Mouse (Mus musculus): ENCODE results near the gene Entpd6.
A peak's percentile ranks its signal among the peaks of the same experiment; 100 is the strongest.

The Entpd6 gene

DNA sequence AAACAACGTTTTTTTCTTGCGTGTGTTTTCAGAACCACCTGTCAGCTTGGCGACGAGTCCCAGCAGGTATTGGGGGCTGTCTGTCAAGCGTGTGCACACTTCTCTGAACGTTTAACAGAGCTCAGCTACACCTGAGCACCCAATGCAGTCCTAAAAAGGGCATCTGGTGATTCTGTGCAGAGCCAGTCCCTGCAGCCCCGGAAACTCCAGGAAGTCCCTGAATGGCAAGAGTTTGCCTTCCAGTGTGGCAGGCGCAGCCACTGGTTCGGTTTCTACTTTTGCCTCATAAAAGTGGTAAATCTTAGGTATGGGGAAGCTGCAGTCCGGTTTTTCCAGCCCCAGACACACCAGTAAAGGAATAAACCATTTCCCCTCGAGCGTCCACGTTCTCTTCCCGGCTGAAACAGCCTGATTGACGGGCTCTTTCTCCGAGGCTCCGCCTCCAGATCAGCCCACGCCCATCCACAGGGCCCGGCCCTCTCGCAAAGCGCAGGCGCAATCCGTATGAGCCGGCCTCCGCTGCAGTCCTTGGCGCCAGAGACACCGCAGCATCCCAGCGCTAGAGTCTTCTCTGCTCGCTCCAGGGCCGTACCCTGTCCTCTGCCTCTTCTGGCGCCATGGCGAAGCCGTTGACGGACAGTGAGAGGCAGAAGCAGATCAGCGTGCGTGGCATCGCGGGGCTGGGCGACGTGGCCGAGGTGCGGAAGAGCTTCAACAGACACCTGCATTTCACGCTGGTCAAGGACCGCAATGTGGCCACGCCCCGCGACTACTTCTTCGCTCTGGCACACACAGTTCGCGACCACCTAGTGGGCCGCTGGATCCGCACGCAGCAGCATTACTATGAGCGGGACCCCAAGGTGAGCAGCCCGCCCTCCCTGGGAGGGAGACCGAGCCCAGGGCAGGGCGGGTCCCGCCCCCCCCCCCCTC is 37.7 kb downstream of the Entpd6 start, which contains the start of gene Pygb:
TSS of gene Pygb (plus strand) at position 485 of the 930 bp plus-strand sequence.
- peak; percentile 91 for DNase-seq (ENCODE audit: extremely low read depth, insufficient read length, low spot score)

DNA sequence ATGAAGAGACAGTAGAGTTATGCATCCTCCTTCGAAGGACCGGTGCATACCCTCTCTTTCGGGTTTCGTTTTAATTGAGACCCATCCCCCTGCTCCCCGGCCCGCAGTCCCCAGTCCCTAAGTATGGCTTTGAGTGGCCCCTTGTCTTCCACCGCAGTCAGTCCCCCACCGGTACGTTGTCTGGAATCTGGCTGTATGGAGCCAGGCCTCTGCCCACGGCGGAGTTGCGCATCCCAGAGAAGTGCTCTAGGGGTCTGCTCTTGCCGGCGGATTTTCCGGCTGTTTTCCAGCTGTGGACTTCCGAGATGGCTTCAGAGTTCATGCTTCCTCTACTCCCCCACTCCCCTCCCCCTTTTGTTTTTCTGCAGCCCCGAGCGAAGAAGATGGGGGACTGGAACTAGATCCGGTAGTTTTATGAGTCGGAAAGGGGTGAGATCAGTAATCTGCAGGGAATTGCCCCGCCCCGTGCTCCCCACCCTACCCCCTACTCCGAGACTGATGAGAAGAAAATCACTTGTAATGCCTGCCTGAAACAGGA is 38.5 kb downstream of the Entpd6 start:
- DNase-seq (ENCODE audit: extremely low read depth, insufficient read length, low spot score): peak; percentile 43

DNA sequence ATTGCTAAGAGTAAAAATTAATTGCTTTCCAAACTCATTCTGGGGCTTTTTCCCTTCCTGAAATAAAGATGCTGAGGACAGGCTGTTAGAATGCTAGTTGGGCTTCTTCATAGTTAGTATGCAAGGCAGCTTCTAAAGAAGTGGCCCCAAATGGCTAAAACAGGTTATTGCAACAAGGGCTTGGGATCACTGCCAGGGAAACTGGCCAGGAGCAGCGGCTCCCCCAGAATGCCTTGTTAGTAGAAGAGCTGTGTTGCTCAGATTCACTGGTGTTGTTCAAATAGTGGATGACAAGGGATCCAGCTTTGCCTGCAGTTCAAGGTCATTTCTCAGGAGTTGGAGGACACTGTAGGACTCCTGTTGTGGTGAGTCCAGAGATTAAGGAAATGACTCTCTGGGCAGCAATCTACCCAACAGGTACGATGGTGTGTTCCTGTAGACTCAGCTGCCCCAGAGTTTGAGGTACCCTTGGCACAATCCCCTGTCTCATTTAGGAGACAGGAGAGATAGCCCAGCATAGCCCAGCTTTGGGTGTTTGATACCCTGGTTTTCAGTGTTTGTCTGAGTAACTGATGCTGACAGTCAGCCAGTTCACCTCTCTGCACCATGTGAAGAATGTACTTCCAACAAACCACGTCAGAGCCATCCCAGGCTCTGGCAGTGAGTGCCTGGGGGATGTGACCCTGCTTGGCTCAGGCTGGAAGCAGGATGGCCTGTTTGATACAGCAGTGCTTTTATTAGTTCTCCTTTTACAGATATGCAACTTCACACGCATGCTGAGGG is 40.1 kb downstream of the Entpd6 start:
- peak; percentile 49 for DNase-seq (ENCODE audit: extremely low read depth, insufficient read length, low spot score)

DNA sequence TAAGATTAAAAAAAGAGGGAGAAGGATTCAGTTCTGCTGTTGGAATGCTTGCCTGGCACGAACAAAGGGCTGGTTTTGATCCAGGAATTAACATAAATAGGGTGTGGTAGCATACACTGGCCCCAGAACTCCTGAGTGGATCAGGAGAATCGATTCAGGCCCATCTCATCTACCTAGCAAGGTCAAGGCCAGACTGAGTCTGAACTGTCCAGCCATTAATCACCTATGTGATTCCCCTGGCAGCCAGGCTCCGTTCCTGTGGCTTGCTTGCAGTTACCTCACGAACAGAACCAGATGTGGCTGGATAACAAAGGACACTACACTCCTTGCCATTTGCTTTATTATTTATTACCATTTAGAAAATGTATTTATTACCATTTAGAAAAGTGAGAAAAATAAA is 44.5 kb downstream of the Entpd6 start:
- no peak for DNase-seq (ENCODE audit: extremely low read depth, insufficient read length, low spot score)

DNA sequence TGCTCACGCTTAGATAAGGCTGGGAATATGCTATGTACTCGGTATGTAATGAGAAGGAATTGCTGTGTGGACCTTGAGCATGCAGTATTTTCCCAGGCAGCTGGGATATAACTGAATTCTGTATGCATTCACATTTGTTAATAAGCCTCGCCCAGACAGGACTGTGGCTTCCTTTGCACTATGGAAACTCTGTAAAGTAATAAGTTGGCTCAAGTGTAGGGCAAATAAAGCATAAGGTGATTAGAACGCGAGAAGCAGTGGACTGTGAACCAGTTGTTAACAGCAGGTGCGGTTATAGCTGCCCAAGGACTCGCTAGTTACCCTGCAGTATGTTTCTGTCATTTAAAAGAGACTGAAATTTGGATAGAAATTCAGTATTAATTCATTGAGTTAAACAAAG is 49.2 kb downstream of the Entpd6 start:
- DNase-seq (ENCODE audit: extremely low read depth, insufficient read length, low spot score): no peak

DNA sequence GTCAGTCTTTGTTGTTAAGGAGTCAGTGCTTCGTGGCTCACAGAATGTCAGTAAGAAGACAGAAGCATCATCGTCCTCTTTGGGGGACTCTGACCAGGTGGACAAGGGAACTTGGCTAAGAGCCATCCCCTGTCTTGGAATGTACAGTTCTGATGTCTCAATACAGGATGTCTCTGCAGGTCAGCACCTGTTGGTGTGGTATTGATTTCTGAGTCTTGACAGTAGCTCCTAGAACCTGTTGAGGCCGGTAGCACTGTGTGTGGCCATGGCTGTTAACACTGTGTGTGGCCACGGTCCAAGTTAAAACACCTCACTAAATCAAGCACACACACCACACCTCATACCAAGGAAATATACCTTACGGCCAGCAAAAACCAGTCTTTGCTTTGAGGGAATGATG is 51.8 kb downstream of the Entpd6 start:
- DNase-seq (ENCODE audit: extremely low read depth, insufficient read length, low spot score): no peak

DNA sequence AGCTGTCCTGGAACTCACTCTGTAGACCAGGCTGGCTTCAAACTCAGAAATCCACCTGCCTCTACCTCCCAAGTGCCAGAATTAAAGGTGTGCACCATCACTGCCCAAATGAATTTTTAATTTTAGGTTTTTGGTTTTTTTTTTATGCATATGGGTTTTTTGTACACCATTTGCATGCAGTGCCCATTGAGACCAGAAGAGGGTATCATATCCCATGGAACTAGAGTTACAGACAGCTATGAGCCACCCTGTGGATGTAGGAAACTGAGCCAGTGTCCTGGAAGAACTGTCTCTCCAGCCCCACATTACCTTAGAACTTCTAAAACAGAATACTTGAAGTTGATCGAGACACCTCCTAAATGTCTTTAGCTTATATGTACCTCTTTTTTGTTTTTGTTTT is 54.2 kb downstream of the Entpd6 start:
- DNase-seq (ENCODE audit: extremely low read depth, insufficient read length, low spot score): no peak

DNA sequence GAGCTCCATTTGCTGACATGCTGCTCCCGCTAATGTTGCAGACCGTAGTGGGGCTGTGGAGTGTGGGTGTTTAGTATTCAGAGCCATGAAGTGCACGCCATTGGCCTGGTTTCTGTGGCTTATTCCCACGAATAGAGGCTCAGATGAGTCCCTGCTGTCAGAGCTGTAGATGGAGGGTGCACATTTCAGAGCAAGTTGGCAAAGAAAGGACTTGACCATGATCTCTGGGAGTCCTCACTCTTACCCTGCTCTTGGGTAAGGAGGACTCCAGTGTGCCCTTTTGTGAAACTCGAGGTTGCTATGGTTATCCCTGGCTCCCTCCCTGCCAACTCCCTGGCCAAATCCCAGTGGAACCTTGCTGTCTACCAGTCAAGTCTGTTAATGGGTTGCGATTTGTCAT is 59.5 kb downstream of the Entpd6 start:
- DNase-seq (ENCODE audit: extremely low read depth, insufficient read length, low spot score): no peak

DNA sequence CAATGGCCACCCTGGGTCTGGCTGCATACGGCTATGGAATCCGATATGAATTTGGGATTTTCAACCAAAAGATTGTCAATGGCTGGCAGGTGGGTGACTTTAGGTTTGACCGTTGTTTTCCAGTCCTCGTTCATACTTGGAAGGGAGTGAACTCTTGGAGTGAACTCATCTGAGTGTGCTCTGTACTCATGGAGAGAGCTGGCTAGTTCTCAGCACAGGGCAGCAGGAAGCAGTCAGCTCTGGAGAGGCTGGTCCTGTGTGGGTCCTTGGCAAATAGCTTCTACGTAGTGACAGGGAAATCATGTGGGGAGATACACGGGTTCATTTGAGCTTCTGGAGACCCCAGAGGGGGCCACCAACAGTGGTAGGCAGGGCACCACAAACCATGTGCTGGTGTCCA is 60.0 kb downstream of the Entpd6 start:
- DNase-seq (ENCODE audit: extremely low read depth, insufficient read length, low spot score): no peak

DNA sequence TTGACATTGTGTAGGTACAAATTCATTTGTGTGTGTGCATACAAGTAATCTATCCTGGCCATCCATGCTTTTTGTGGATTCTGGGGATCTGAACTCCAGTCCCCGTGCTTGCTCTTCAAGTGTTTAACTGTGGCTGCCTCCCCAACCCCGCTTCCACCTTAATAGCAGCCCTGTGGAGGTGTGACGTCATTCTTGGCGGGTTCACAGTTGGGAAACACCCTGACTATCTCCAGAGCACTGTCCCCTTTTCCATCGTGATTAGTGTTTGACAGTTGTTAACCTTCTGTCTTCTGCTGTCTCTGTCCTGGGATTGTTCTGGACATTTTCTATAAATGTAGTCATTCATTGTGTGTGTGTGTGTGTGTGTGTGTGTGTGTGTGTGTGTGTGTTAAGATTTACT is 61.8 kb downstream of the Entpd6 start:
- DNase-seq (ENCODE audit: extremely low read depth, insufficient read length, low spot score): no peak

DNA sequence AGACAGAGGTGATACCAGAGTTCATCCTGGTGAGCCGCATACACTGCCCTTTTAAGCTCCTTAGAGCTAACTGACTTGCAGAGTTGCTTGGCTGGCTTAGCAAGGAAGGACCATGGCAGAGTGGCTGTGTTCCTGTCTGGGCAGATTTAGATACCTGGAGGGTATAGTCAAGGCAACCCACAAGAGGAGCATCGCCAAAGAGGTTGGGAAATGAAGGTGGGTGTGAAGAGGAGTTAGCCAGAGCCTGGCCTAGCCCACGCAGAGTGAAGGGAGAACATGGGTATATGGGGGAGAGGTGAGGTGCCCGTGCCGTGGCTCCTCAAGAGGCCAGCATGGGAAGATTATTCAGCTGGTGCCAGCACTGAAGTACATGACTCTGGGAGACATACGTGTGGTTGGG is 64.0 kb downstream of the Entpd6 start:
- DNase-seq (ENCODE audit: extremely low read depth, insufficient read length, low spot score): no peak

DNA sequence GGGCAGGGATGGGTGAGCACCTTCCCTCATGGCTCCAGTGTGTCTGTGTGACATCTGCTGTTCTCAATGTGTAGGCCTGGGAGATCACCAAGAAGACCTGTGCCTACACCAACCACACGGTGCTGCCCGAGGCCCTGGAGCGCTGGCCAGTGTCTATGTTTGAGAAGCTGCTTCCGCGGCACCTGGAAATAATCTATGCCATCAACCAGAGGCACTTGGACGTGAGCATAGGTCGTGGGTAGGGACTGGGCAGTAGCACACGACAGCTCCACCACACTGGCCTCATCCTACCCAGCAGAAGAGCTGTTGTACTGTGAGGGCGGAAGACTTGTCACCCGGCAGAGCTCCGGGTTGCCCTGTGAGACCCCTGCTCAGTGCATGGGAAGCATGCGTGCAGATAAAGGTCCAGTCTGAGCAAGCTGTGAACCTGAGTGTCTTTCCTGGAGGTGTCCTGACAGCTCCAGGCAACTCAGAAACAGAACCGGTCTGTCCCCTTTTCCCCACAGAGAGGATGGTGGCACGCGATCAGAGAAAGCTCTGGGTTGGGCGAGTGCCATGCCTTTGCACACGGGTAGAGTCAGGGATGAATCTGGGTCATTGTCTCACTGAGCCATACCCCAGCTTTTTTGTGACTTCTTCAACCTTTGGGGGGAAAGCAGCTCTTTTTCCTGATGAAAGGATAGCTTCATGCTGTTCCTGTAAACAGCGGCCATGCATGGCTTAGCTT is 68.0 kb downstream of the Entpd6 start:
- no peak for DNase-seq (ENCODE audit: extremely low read depth, insufficient read length, low spot score)

DNA sequence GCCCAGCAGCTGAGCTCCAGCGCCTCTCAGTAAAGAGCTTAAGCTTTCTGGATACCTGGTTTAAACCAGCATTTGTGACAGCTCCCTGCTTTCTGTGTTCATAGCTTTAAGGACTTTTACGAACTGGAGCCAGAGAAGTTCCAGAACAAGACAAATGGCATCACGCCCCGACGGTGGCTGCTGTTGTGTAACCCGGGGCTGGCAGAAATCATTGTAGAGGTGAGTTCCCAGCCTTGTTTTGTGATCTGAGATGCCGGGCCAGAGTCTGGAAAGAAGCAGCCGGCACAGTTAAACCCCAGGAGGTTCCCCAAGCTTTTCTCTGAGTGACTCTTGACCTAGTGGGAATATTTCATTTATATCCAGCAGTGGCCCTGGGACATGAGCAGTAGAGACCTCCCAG is 69.9 kb downstream of the Entpd6 start:
- DNase-seq (ENCODE audit: extremely low read depth, insufficient read length, low spot score): no peak

DNA sequence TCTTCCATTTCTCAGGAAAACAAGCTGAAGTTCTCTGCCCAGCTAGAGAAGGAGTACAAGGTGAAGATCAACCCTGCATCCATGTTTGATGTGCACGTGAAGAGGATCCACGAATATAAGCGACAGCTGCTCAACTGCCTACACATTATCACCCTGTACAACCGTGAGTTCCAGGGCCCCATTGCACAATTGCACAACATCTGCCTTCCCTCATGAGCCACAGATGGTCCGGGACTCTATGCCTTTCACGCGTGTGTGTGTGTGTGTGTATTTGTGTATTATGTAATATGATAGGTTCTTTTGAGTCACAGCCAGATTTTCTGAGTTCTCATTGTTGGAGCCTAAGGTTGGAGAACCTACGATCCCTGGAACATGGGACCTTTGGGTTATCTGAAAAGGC is 71.9 kb downstream of the Entpd6 start:
- no peak for DNase-seq (ENCODE audit: extremely low read depth, insufficient read length, low spot score)
